Mouse (Mus musculus) hindbrain, embryonic 13.5 days (tissue): Measurements from ENCODE around the gene H2-T22. TPM values are rescaled to one million over a fixed set of nuclear protein-coding genes. Genes with fewer than 3 reads are reported as not detected.
"Not testable (repeated sequence)": the region's sequence is repeated elsewhere in the genome, so short reads cannot be mapped to it uniquely, and the experiment has no call there.

Source experiments
- ATAC-seq: fragments of 200-750 bp; cut with Nextera tagmentation; 2 replicates; pipeline ENCODE4 v1.8.0; 2017; ENCODE audit warnings: moderate TSS enrichment; ENCODE audit not compliant: low FRiP score
- H3K27ac ChIP-seq: fragments of 300-500 bp; sonication (generic); 2 replicates; pipeline ENCODE4 v1.5.1; 2015; ENCODE audit warnings: inconsistent platforms, mild to moderate bottlenecking, moderate library complexity
- H3K27me3 ChIP-seq: fragments of 300-500 bp; sonication (generic); 2 replicates; pipeline ENCODE4 v1.6.1; 2015; ENCODE audit warnings: mild to moderate bottlenecking, inconsistent platforms
- H3K36me3 ChIP-seq: fragments of 300-500 bp; sonication (generic); 2 replicates; pipeline ENCODE4 v1.6.1; 2015; ENCODE audit warnings: mild to moderate bottlenecking, inconsistent platforms
- H3K4me1 ChIP-seq: fragments of 300-500 bp; sonication (generic); replicated peaks from 2 replicates; pipeline ENCODE4 v1.6.1; 2015; ENCODE audit warnings: inconsistent platforms
- H3K4me2 ChIP-seq: fragments of 300-500 bp; sonication (generic); 2 replicates; pipeline ENCODE4 v1.6.1; 2015; ENCODE audit warnings: inconsistent platforms, mild to moderate bottlenecking, moderate library complexity
- H3K4me3 ChIP-seq: fragments of 300-500 bp; sonication (generic); 2 replicates; pipeline ENCODE4 v1.5.1; 2015; ENCODE audit warnings: mild to moderate bottlenecking, inconsistent platforms
- H3K9ac ChIP-seq: fragments of 300-500 bp; sonication (generic); 2 replicates; pipeline ENCODE4 v1.6.1; 2015; ENCODE audit warnings: mild to moderate bottlenecking, inconsistent platforms
- H3K9me3 ChIP-seq: fragments of 300-500 bp; sonication (generic); 2 replicates; pipeline ENCODE4 v1.6.1; 2016; ENCODE audit warnings: inconsistent platforms
- WGBS: fragments of 180-500 bp; shearing (Covaris S2); methylation state at CpG from one replicate; pipeline ENCODE4 v1.1.7; 2015; 5-methylcytosine and 5-hydroxymethylcytosine counted together
- polyA plus RNA-seq: library from polyadenylated mRNA; unstranded; fragments of >200 nt; fragmentation: Nextera tagmentation; extraction: Ambion mirVana; gene quantifications from 2 replicates; pipeline ENCODE4 v1.2.1, GENCODE M21; 2015

Gene H2-T22
- polyA plus RNA-seq, 1 experiment from 2014 or later: 7.0 TPM

- H3K4me2 ChIP-seq, ATAC-seq: not testable (repeated sequence)
These were observed 1.9 kb downstream of the H2-T22 start for GRCm38 (mm10) chr17:36040604-36041003.

GRCm38 (mm10) chr17:36036126-36036525 lies 6.4 kb downstream of the H2-T22 start:
- H3K36me3 ChIP-seq, H3K4me3 ChIP-seq, H3K27ac ChIP-seq, ATAC-seq, H3K9ac ChIP-seq, H3K9me3 ChIP-seq, H3K4me2 ChIP-seq: not testable (repeated sequence)
- peaks cover 10% of the 10 kb centered on the region for H3K4me1 ChIP-seq
- H3K27me3 ChIP-seq: peaks cover 17% of the 10 kb centered on the region; the same call in 1 of the 2 replicates
- 90% methylated on average over 13 of the region's 13 CpGs for WGBS

More at GRCm38 (mm10) chr17:36040604-36041003, 1.9 kb downstream of the H2-T22 start:
- not testable (repeated sequence) for H3K27ac ChIP-seq, H3K36me3 ChIP-seq, H3K4me3 ChIP-seq, H3K9ac ChIP-seq, H3K9me3 ChIP-seq
- Histone ChIP-seq H3K4me1 (peaks cover 11% of the 10 kb centered on the region; the same call in 1 of the 2 replicates), H3K27me3 (peaks cover 15% of the 10 kb centered on the region)
- 96% methylated on average over 2 of the region's 2 CpGs for WGBS

- H3K4me2 ChIP-seq, ATAC-seq, H3K36me3 ChIP-seq, H3K4me3 ChIP-seq, H3K9ac ChIP-seq, H3K9me3 ChIP-seq, H3K27ac ChIP-seq: not testable (repeated sequence)
- 42% methylated on average over 3 of the region's 3 CpGs for WGBS
- Histone ChIP-seq H3K27me3 (peaks cover 20% of the 10 kb centered on the region; the same call in 1 of the 2 replicates), H3K4me1 (peaks cover 10% of the 10 kb centered on the region)
These were observed 7.4 kb downstream of the H2-T22 start for GRCm38 (mm10) chr17:36035010-36035638.

GRCm38 (mm10) chr17:36034524-36034923 lies 8.0 kb downstream of the H2-T22 start:
- H3K9ac ChIP-seq, H3K4me3 ChIP-seq, H3K9me3 ChIP-seq, H3K36me3 ChIP-seq, H3K27ac ChIP-seq, ATAC-seq, H3K4me2 ChIP-seq: not testable (repeated sequence)
- 52% methylated on average over 3 of the region's 3 CpGs for WGBS
- H3K4me1 ChIP-seq: peaks cover 10% of the 10 kb centered on the region
- peaks cover 20% of the 10 kb centered on the region; the same call in 1 of the 2 replicates for H3K27me3 ChIP-seq

DNA sequence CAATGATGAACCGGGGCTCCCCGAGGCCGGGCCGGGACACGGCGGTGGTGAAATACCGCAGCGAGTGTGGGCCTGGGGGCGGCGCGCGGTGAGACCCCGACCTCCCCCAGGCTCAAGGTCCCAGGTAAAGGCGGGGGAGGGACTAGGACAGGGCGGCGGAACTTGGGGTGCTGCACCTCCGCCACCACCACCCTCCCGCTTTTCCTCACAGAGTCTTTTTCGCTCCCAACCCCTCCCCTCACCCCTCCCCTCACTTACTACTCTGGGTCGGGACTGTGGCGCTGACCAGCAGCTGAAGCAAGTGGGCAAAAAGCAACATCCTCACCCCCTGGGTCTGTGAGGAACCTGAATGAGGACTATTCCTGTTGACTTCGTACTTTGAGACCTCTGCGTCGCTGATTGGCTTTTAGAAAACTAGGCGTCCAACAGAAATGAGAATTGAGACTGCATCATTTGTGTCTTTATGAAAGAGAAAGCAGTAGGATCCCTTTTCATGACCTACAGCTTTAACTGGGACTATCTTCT lies 10.1 kb downstream of the H2-T22 start, which contains the start of gene H2-T23:
TSS of gene H2-T23 (minus strand) at position 505 of the 525 bp plus-strand sequence.
- H3K36me3 ChIP-seq, H3K9me3 ChIP-seq, H3K27ac ChIP-seq: not testable (repeated sequence)
- Histone ChIP-seq H3K4me1 (peaks cover 10% of the 10 kb centered on the region), H3K9ac (peak within 1 kb of the TSS; percentile 68), H3K27me3 (peaks cover 20% of the 10 kb centered on the region; the same call in 1 of the 2 replicates), H3K4me2 (peak within 1 kb of the TSS; percentile 78), H3K4me3 (peak within 1 kb of the TSS; percentile 47)
- peak; percentile 41 for ATAC-seq
- WGBS: 1% methylated on average over 25 of the region's 25 CpGs

GRCm38 (mm10) chr17:36031583-36032331 lies 10.8 kb downstream of the H2-T22 start:
- under 1% methylated on average over 40 of the region's 40 CpGs for WGBS
- H3K4me3 ChIP-seq: peak overlapping the region; percentile 47
- peak overlapping the region; percentile 68 for H3K9ac ChIP-seq
- not testable (repeated sequence) for H3K9me3 ChIP-seq, H3K27ac ChIP-seq, H3K36me3 ChIP-seq
- H3K4me1 ChIP-seq: peaks cover 10% of the 10 kb centered on the region
- peaks cover 20% of the 10 kb centered on the region; the same call in 1 of the 2 replicates for H3K27me3 ChIP-seq
- H3K4me2 ChIP-seq: peak overlapping the region; percentile 78
- peak; percentile 61 for ATAC-seq

GRCm38 (mm10) chr17:36030703-36031582 lies 11.6 kb downstream of the H2-T22 start:
- 41% methylated on average over 8 of the region's 8 CpGs for WGBS
- not testable (repeated sequence) for H3K27ac ChIP-seq, H3K36me3 ChIP-seq, H3K9me3 ChIP-seq
- H3K4me3 ChIP-seq: peak overlapping the region; percentile 47
- peaks cover 20% of the 10 kb centered on the region; the same call in 1 of the 2 replicates for H3K27me3 ChIP-seq
- H3K9ac ChIP-seq: 0 out of 2 replicates have a peak overlapping the region, but pooled peaks have one; percentile 43
- H3K4me1 ChIP-seq: peaks cover 16% of the 10 kb centered on the region
- ATAC-seq: 0 out of 2 replicates have a peak, but pooled peaks have one; percentile 26
- H3K4me2 ChIP-seq: peak overlapping the region; percentile 78

- WGBS: 81% methylated on average over 4 of the region's 4 CpGs
- H3K9ac ChIP-seq, H3K4me3 ChIP-seq, H3K9me3 ChIP-seq, ATAC-seq, H3K27ac ChIP-seq, H3K36me3 ChIP-seq, H3K4me2 ChIP-seq: not testable (repeated sequence)
- Histone ChIP-seq H3K27me3 (peaks cover 20% of the 10 kb centered on the region; the same call in 1 of the 2 replicates), H3K4me1 (peaks cover 17% of the 10 kb centered on the region)
These were observed 12.4 kb downstream of the H2-T22 start for GRCm38 (mm10) chr17:36030046-36030702.

DNA sequence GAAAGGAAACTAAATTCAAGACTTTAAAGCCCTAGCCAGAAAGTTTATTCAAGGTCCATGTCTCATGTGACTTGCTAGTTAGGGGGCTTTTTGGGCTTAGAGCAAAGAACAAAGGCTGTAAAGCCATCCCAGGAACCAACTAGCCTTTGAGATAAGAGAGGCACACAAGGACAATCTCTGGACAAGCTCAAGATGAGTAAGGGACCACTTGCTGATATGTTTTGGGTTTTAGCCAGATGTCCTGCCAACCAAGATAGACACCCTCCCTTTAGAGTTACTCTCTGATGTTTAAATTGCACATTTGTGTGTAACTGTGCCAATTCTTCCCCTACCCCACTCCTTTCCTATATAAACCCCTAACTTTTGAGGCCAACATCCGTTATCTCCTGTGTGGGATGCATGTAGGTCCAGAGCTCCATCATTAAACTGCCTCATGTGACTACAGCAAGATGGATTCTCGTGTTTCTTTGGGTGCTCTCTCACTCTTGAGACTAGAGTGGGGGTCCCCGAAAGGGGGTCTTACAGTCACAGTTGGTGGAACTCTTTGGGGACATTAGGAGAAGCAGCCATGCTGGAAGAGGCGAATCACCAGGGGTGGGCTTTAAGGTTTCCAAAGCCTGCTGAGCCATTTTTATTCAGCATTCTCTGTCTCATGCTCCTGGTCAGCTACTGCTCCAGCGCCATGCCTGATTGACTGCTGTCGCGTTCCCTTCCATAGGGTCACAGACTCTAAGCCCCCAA lies 13.5 kb downstream of the H2-T22 start:
- Histone ChIP-seq H3K9me3 (no peaks in the 10 kb centered on the region), H3K4me3 (no peak overlapping the region), H3K27me3 (peaks cover 20% of the 10 kb centered on the region; the same call in 1 of the 2 replicates), H3K4me1 (peaks cover 19% of the 10 kb centered on the region), H3K4me2 (no peak overlapping the region), H3K27ac (no peak overlapping the region), H3K36me3 (no peaks in the 10 kb centered on the region), H3K9ac (no peak overlapping the region)
- no peak for ATAC-seq
- WGBS: 85% methylated on average over 7 of the region's 7 CpGs

GRCm38 (mm10) chr17:36027663-36028062 lies 14.9 kb downstream of the H2-T22 start:
- Histone ChIP-seq H3K27ac (no peak overlapping the region), H3K4me1 (peaks cover 22% of the 10 kb centered on the region), H3K36me3 (no peaks in the 10 kb centered on the region), H3K9ac (no peak overlapping the region), H3K4me2 (no peak overlapping the region), H3K9me3 (no peaks in the 10 kb centered on the region), H3K4me3 (no peak overlapping the region), H3K27me3 (peaks cover 19% of the 10 kb centered on the region; the same call in 1 of the 2 replicates)
- 97% methylated on average over 4 of the region's 4 CpGs for WGBS
- no peak for ATAC-seq

- H3K4me3 ChIP-seq: no peak overlapping the region
- H3K9me3 ChIP-seq: no peaks in the 10 kb centered on the region
- no peak for ATAC-seq
- H3K4me1 ChIP-seq: 0 out of 2 replicates have a peak, but pooled peaks cover 11% of the 10 kb centered on the region
- no peak overlapping the region for H3K9ac ChIP-seq
- 0 out of 2 replicates have a peak, but pooled peaks cover 5% of the 10 kb centered on the region for H3K27me3 ChIP-seq
- WGBS: 44% methylated on average over 4 of the region's 4 CpGs
- no peak overlapping the region for H3K27ac ChIP-seq
- no peak overlapping the region for H3K4me2 ChIP-seq
- no peaks in the 10 kb centered on the region for H3K36me3 ChIP-seq
These were observed 16.6 kb downstream of the H2-T22 start for GRCm38 (mm10) chr17:36025901-36026300.
